Mouse (Mus musculus) small intestine, adult 2 months (tissue): ENCODE data around the gene Cdan1.

Experiments used
- CTCF ChIP-seq: fragments of 200-500 bp; IDR thresholded peaks from 2 replicates; pipeline ENCODE4 v1.5.1; 2012; ENCODE audit warnings: low read depth, mild to moderate bottlenecking, control low read depth, inconsistent platforms, low read length, moderate library complexity, mixed read lengths; ENCODE audit not compliant: insufficient replicate concordance, insufficient read length; ENCODE audit errors: extremely low read depth
- POLR2A ChIP-seq: fragments of 200-500 bp; IDR thresholded peaks from 2 replicates; pipeline ENCODE4 v1.6.1; 2012; ENCODE audit warnings: low read depth, mild to moderate bottlenecking, control low read depth, inconsistent platforms, low read length, moderate library complexity

- TF ChIP-seq CTCF (no peak), POLR2A (no peak)
Observed at GRCm38 (mm10) chr2:120697767-120698166, 152.2 kb downstream of the Cdan1 start.
